Mouse (Mus musculus) kidney, embryonic 14.5 days (tissue): ENCODE data around the gene Zzz3. TPM values are rescaled to one million over a fixed set of nuclear protein-coding genes. Genes with fewer than 3 reads are reported as not detected.

Experiments
- ATAC-seq: fragments of 200-750 bp; cut with Nextera tagmentation; 2 replicates; pipeline ENCODE4 v1.8.0; 2017; ENCODE audit warnings: moderate number of reproducible peaks, mild to moderate bottlenecking, moderate TSS enrichment, moderate library complexity; ENCODE audit not compliant: low FRiP score, low TSS enrichment
- H3K27ac ChIP-seq: fragments of 300-500 bp; sonication (generic); 2 replicates; pipeline ENCODE4 v1.5.1; 2014; ENCODE audit warnings: low read depth, mild to moderate bottlenecking, low read length, moderate library complexity, mixed read lengths
- H3K27me3 ChIP-seq: fragments of 300-500 bp; sonication (generic); 2 replicates; pipeline ENCODE4 v1.6.1; 2014; ENCODE audit warnings: mild to moderate bottlenecking, low read length; ENCODE audit not compliant: control insufficient read depth, insufficient read depth
- H3K36me3 ChIP-seq: fragments of 300-500 bp; sonication (generic); 2 replicates; pipeline ENCODE4 v1.6.1; 2014; ENCODE audit warnings: low read length, mixed read lengths; ENCODE audit not compliant: control insufficient read depth, insufficient read depth
- H3K4me1 ChIP-seq: fragments of 300-500 bp; sonication (generic); 2 replicates; pipeline ENCODE4 v1.6.1; 2014; ENCODE audit warnings: low read length, mixed read lengths; ENCODE audit not compliant: control insufficient read depth, insufficient read depth
- H3K4me2 ChIP-seq: fragments of 300-500 bp; sonication (generic); replicated peaks from 2 replicates; pipeline ENCODE4 v1.6.1; 2014; ENCODE audit warnings: low read depth, mild to moderate bottlenecking, low read length
- H3K4me3 ChIP-seq: fragments of 300-500 bp; sonication (generic); 2 replicates; pipeline ENCODE4 v1.5.1; 2014; ENCODE audit warnings: mild to moderate bottlenecking, low read length
- H3K9ac ChIP-seq: fragments of 300-500 bp; sonication (generic); 2 replicates; pipeline ENCODE4 v1.6.1; 2014; ENCODE audit warnings: low read depth, mild to moderate bottlenecking, low read length, moderate library complexity
- H3K9me3 ChIP-seq: fragments of 300-500 bp; sonication (generic); 2 replicates; pipeline ENCODE4 v1.6.1; 2016; ENCODE audit warnings: low read length; ENCODE audit not compliant: control insufficient read depth
- WGBS: fragments of 180-500 bp; shearing (Covaris S2); extraction: QIAGEN DNeasy Blood & Tissue Kit; methylation state at CpG from one replicate; pipeline ENCODE4 v1.1.7; 2014; 5-methylcytosine and 5-hydroxymethylcytosine counted together
- polyA plus RNA-seq: library from polyadenylated mRNA; unstranded; fragments of >200 nt; fragmentation: Nextera tagmentation; extraction: Ambion mirVana; gene quantifications from 2 replicates; pipeline ENCODE4 v1.2.1, GENCODE M21; 2014

Gene Zzz3
- 37.4 and 70.8 TPM in 2 replicates for polyA plus RNA-seq

DNA sequence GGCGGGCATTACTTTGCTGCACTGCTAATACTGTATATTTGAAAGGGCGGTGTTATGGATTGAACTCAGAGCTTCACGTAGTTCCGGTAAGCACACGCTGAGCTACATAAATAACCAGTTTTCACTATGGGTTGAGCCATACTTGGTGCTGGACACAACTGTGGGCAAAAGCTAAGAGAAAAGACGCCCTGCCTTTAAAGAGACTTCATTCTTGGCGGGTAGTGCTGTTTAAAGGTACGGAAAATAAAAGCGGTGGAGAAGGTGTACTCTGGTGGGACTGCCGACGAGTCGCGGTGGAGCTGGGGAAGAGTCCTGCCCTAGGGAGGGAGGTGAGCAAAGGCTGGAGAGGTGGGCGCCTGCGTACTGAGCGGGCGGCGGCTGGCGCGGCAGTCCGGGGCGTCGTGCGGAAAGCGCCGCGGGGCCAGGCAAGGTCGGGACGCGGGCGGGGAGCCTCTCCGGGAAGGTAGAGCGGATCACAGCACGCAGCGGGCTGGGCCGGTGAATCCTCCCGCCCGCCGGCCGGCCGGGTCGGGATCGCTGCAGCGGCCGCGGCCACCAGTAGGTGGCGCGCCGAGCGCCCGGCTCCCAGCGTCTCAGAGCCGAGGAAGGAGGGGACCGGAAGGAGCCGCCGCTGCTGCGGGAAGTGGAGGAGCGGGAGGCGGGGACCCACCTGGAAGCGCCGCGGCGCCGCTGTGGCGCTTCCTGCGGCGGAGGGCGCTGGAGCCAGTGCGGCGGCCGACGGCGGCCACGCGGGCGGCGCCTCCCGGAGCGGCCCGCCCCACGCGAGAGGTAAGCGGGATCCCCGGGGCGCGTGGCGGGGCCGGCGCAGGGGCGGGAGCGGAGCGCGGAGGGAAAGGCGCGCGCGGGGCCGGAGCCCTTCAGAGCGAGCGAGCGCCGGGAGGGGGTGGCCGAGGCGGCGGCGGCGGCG, at the start of gene Zzz3:
Zzz3 (plus strand) TSS at position 124 of the 928 bp plus-strand sequence.
- H3K4me3 ChIP-seq, result peak within 1 kb of the TSS; percentile 82
- no peaks in the 10 kb centered on the region for H3K9me3 ChIP-seq
- H3K4me2 ChIP-seq, result peak within 1 kb of the TSS; percentile 78
- H3K9ac ChIP-seq, result peak within 1 kb of the TSS; percentile 95
- H3K27ac ChIP-seq, result peak within 1 kb of the TSS; percentile 99
- ATAC-seq, result peak; percentile 94
- under 1% methylated on average over 53 of the region's 108 CpGs for WGBS
- H3K27me3 ChIP-seq, result no peaks in the 10 kb centered on the region
- H3K4me1 ChIP-seq, result peaks cover 26% of the 10 kb centered on the region
- H3K36me3 ChIP-seq, result peaks cover 20% of the 10 kb centered on the region; the same call in 1 of the 2 replicates

DNA sequence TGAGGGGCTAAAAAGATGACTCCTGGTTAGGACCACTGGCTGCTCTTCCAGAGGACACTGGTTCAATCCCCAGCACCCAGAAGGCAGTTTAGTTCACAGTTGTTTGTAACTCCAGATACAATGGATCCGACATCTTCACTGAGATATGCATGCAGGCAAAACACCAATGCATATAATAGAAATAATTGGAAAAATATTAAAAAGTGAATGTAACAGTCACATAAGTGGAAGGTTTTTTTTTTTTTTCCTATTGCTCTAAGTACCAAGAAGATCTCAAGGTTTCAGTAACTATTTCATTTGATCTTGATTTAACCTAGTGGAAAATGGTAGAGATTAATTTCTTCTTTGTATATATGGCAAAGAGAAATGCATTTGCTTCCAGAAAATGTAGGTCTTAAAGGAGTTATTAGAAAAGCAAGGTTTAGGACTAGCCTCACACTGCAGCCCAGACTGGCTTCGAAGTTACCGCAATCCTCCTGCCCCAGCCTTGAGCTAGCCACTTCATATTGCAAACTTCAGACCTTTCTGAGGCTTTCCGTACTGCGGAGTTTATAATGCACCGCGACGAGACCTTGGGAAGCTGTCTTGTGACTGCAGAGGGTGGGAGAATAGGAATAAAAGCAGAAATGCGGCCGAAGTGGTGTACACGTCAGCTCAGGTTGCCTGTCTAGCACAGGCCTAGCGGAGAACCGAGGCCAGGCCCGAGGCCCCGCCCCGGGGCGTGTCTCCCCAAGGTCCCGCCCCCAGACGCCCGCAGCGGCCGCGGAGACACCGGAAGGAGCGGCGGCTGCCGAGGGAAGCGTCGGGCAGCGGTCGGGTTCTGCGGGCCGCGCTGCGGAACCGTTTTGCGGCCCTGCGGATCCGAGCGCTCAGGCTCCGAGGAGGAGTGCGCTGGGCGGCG, 49.3 kb upstream of the Zzz3 start, which contains the start of gene Usp33:
Usp33 (plus strand) TSS at position 747 of the 901 bp plus-strand sequence.
- WGBS, result 8% methylated on average over 35 of the region's 44 CpGs
- Histone ChIP-seq H3K9ac (peak within 1 kb of the TSS; percentile 82), H3K4me2 (peak within 1 kb of the TSS; percentile 55), H3K27ac (no peak within 1 kb of the TSS), H3K36me3 (no peaks in the 10 kb centered on the region), H3K4me3 (peak within 1 kb of the TSS; percentile 70), H3K27me3 (no peaks in the 10 kb centered on the region), H3K9me3 (no peaks in the 10 kb centered on the region), H3K4me1 (peaks cover 11% of the 10 kb centered on the region; the same call in 1 of the 2 replicates)
- peak; percentile 97 for ATAC-seq

DNA sequence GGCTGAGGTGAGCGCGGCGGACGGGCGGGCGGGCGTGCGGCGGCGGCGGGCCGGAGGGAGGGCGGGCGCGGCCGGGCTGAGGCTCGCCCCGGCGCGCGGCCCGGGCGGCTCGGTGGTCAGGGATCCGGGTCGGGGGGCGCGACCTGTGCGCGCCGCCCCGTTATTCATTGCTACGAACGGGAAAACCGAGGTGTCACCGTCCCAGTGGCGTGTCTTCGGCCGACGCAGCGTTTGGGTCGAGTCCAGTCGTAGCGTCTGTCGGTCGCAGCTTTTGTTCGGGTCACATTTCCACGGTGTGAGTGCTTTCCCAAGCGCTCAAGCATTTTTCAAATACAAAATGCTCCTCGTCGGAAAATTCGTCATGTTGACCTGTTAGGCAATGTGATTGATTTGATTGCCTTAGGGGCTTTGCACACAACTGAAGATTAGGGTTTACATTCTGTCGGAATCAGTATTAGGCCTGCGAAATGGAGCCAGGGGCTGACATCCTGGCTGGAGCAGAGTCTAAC, 48.6 kb upstream of the Zzz3 start:
- ATAC-seq, result peak; percentile 44; the same call in 1 of the 2 replicates
- H3K27ac ChIP-seq, result no peak overlapping the region

DNA sequence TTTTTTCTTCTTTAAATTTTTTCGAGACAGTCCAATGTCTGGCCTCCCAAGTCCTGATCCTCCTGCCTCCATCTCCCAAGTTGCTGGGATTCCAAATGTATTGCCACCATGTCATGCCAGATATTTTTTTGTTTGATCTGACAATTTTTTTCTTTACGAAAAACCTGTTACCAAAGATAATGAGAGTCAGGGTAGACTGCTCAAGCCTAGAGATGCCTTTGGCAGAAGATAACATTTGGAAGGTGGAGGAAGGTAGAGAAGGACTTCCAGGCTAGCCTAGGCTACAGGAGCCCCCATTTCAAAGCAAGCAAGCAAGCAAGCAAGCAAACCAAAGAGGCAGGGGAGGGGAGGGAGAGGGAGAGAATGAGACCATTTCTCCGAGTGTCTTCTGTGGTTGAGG, 48.0 kb upstream of the Zzz3 start:
- H3K4me3 ChIP-seq, result peak overlapping the region; percentile 70
- H3K27me3 ChIP-seq, result no peaks in the 10 kb centered on the region
- H3K9me3 ChIP-seq, result no peaks in the 10 kb centered on the region
- H3K9ac ChIP-seq, result peak overlapping the region; percentile 82
- no peaks in the 10 kb centered on the region for H3K36me3 ChIP-seq
- no peak overlapping the region for H3K27ac ChIP-seq
- peaks cover 14% of the 10 kb centered on the region for H3K4me1 ChIP-seq
- 43% methylated on average over 3 of the region's 3 CpGs for WGBS
- H3K4me2 ChIP-seq, result peak overlapping the region; percentile 55
- ATAC-seq, result no peak

More for the DNA sequence above, 48.6 kb upstream of the Zzz3 start:
- H3K4me2 ChIP-seq, result peak overlapping the region; percentile 55
- peak overlapping the region; percentile 70 for H3K4me3 ChIP-seq
- 1% methylated on average over 51 of the region's 54 CpGs for WGBS
- no peaks in the 10 kb centered on the region for H3K27me3 ChIP-seq
- no peaks in the 10 kb centered on the region for H3K9me3 ChIP-seq
- peaks cover 14% of the 10 kb centered on the region for H3K4me1 ChIP-seq
- peak overlapping the region; percentile 82 for H3K9ac ChIP-seq
- H3K36me3 ChIP-seq, result no peaks in the 10 kb centered on the region

DNA sequence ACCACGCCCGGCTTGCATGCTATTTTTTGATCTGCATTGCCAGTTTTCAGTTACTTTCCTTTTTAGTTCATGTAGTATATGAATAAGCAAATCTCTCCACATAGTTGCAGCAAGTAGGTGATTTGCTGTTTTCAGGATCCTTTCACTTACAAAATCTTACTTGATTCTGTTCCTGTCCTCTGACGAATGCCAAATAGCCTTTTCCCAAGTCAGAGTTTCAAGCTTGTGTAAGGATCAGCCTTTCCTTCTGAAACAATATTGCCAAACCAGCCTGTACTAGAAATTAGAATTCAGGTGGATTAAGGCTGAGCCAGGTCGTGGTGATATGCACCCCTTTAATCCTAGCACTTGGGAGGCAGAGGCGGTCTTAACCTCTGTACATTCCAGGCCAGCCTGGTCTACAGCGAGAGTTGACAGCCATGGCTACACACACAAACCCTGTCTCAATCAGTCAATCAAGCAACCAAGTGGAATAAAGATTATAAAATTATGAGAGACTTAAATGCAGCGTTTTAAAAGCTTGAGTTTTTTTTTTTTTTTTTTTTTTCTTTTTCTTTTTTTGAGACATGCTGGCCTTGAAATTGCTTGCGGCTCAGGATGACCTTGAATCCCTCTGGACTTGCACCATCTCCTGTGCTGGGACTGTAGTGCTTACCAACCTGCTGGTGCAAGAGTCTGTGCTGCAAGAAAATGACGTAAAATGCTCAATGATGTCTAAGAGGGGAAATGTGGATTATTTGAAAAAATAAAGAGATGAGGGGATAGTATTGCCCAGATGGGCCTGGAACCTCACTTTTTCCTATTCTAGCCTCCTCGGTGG, 47.1 kb upstream of the Zzz3 start:
- H3K4me3 ChIP-seq, result no peak overlapping the region
- no peaks in the 10 kb centered on the region for H3K27me3 ChIP-seq
- no peak for ATAC-seq
- no peaks in the 10 kb centered on the region for H3K36me3 ChIP-seq
- WGBS, result 88% methylated on average over 10 of the region's 10 CpGs
- H3K9me3 ChIP-seq, result no peaks in the 10 kb centered on the region
- H3K9ac ChIP-seq, result no peak overlapping the region
- peaks cover 14% of the 10 kb centered on the region for H3K4me1 ChIP-seq
- no peak overlapping the region for H3K27ac ChIP-seq
- H3K4me2 ChIP-seq, result no peak overlapping the region

DNA sequence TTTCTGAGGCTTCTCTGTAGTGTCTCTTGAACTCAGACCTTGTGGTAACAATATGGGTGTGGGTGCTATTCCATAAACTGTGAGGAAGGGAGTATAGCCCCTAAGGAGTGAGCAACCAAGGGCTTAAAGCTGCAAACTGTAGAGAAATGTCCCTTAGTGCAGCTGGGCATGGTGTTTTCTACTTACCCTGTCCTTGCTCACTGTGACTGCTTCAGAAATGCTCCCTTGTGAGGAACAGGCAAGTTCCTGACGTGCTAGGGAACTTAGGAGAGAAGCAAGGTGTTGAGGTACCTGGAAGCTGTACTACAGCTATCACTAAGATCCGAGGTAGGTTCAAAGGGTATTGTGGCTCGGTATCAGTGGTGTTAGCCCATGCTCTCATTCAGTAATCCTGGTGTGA, 44.8 kb upstream of the Zzz3 start:
- Histone ChIP-seq H3K4me1 (peaks cover 14% of the 10 kb centered on the region), H3K9ac (no peak overlapping the region)

DNA sequence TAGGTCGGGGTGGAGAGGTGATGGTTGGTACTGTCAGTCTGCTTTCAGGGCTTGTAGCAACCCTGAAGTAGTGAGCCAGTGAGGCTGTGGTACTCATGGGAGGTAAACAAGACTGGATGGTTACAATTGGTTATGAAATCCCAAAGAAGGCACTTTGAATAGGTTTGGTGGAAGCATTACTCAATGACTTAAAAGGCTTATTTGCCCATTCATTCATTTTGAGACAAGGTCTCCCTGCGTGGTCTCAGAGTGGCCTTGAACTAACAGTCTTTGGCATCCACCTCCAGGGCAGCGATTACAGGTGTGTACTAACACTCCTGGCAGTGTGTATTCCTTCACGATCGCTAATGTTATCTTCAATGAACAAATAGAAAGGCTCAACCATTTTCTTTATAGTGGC, 44.3 kb upstream of the Zzz3 start:
- Histone ChIP-seq H3K9ac (no peak overlapping the region), H3K9me3 (no peaks in the 10 kb centered on the region), H3K4me2 (no peak overlapping the region), H3K4me3 (no peak overlapping the region), H3K27ac (no peak overlapping the region), H3K27me3 (no peaks in the 10 kb centered on the region), H3K4me1 (peaks cover 14% of the 10 kb centered on the region), H3K36me3 (no peaks in the 10 kb centered on the region)
- no peak for ATAC-seq
- WGBS, result 80% methylated on average over 5 of the region's 5 CpGs

More for the DNA sequence above, 44.8 kb upstream of the Zzz3 start:
- Histone ChIP-seq H3K4me3 (no peak overlapping the region), H3K9me3 (no peaks in the 10 kb centered on the region), H3K27me3 (no peaks in the 10 kb centered on the region), H3K36me3 (no peaks in the 10 kb centered on the region), H3K27ac (no peak overlapping the region), H3K4me2 (no peak overlapping the region)
- no peak for ATAC-seq
- 75% methylated on average over 3 of the region's 3 CpGs for WGBS

DNA sequence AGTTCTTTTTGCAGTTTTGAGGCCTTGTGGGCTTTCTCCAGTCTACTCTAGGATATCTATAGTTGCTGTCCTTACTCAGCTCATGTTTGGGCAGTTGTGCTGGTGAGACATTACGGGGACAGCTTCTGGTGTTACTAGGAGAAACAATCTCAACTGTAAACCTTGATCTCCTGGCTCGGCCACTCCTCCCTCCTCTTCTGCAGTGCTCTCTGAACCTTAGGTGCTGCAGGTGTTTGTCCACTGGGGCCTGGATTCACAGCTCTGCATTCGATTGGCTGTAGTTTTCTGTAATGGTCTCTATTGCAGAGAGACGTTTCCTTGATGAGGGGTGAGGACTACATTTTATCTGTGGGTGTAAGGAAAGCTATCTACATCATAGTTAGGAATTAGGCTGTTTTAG, 43.0 kb upstream of the Zzz3 start:
- H3K9ac ChIP-seq, result no peak overlapping the region
- no peaks in the 10 kb centered on the region for H3K36me3 ChIP-seq
- ATAC-seq, result no peak
- no peak overlapping the region for H3K27ac ChIP-seq
- 76% methylated on average over 4 of the region's 4 CpGs for WGBS
- H3K4me2 ChIP-seq, result no peak overlapping the region
- H3K4me3 ChIP-seq, result no peak overlapping the region
- H3K4me1 ChIP-seq, result peaks cover 12% of the 10 kb centered on the region
- H3K9me3 ChIP-seq, result no peaks in the 10 kb centered on the region
- no peaks in the 10 kb centered on the region for H3K27me3 ChIP-seq
